Mouse (Mus musculus) neural tube, embryonic 11.5 days (tissue): ENCODE data around the gene Smg9. TPM values are rescaled to one million over a fixed set of nuclear protein-coding genes. Genes with fewer than 3 reads are reported as not detected.

Experiments used
- ATAC-seq: fragments of 200-750 bp; cut with Nextera tagmentation; 2 replicates; pipeline ENCODE4 v1.8.0; 2017; ENCODE audit warnings: moderate number of reproducible peaks, mild to moderate bottlenecking, moderate TSS enrichment, moderate library complexity; ENCODE audit not compliant: insufficient read depth, low FRiP score, low TSS enrichment
- DNase-seq: peaks from one replicate; pipeline ENCODE4 v3.0.0-alpha.2; 2015; ENCODE audit warnings: low spot score
- H3K27ac ChIP-seq: fragments of 300-500 bp; sonication (generic); 2 replicates; pipeline ENCODE4 v1.5.1; 2014; ENCODE audit warnings: low read depth, mild to moderate bottlenecking, low read length
- H3K27me3 ChIP-seq: fragments of 300-500 bp; sonication (generic); 2 replicates; pipeline ENCODE4 v1.6.1; 2014; ENCODE audit warnings: mild to moderate bottlenecking, low read length, mixed read lengths; ENCODE audit not compliant: control insufficient read depth, insufficient read depth
- H3K36me3 ChIP-seq: fragments of 300-500 bp; sonication (generic); 2 replicates; pipeline ENCODE4 v1.6.1; 2014; ENCODE audit warnings: mild to moderate bottlenecking, low read length, moderate library complexity, mixed read lengths; ENCODE audit not compliant: control insufficient read depth, insufficient read depth
- H3K4me1 ChIP-seq: fragments of 300-500 bp; sonication (generic); 2 replicates; pipeline ENCODE4 v1.6.1; 2014; ENCODE audit warnings: low read length, mixed read lengths; ENCODE audit not compliant: control insufficient read depth, insufficient read depth
- H3K4me2 ChIP-seq: fragments of 300-500 bp; sonication (generic); 2 replicates; pipeline ENCODE4 v1.6.1; 2014; ENCODE audit warnings: low read depth, mild to moderate bottlenecking, moderate library complexity
- H3K4me3 ChIP-seq: fragments of 300-500 bp; sonication (generic); 2 replicates; pipeline ENCODE4 v1.5.1; 2014; ENCODE audit warnings: low read depth, low read length
- H3K9ac ChIP-seq: fragments of 300-500 bp; sonication (generic); 2 replicates; pipeline ENCODE4 v1.6.1; 2014; ENCODE audit warnings: mild to moderate bottlenecking, low read length
- H3K9me3 ChIP-seq: fragments of 300-500 bp; sonication (generic); 2 replicates; pipeline ENCODE4 v1.6.1; 2016; ENCODE audit warnings: low read length; ENCODE audit not compliant: control insufficient read depth
- WGBS: fragments of 180-500 bp; shearing (Covaris S2); extraction: QIAGEN DNeasy Blood & Tissue Kit; methylation state at CpG from one replicate; pipeline ENCODE4 v1.1.7; 2014; 5-methylcytosine and 5-hydroxymethylcytosine counted together
- polyA plus RNA-seq: library from polyadenylated mRNA; unstranded; fragments of >200 nt; fragmentation: Nextera tagmentation; extraction: Ambion mirVana; gene quantifications from 2 replicates; pipeline ENCODE4 v1.2.1, GENCODE M21; 2014

The Smg9 gene
- 21.8 and 27.3 TPM in 2 replicates for polyA plus RNA-seq

DNA sequence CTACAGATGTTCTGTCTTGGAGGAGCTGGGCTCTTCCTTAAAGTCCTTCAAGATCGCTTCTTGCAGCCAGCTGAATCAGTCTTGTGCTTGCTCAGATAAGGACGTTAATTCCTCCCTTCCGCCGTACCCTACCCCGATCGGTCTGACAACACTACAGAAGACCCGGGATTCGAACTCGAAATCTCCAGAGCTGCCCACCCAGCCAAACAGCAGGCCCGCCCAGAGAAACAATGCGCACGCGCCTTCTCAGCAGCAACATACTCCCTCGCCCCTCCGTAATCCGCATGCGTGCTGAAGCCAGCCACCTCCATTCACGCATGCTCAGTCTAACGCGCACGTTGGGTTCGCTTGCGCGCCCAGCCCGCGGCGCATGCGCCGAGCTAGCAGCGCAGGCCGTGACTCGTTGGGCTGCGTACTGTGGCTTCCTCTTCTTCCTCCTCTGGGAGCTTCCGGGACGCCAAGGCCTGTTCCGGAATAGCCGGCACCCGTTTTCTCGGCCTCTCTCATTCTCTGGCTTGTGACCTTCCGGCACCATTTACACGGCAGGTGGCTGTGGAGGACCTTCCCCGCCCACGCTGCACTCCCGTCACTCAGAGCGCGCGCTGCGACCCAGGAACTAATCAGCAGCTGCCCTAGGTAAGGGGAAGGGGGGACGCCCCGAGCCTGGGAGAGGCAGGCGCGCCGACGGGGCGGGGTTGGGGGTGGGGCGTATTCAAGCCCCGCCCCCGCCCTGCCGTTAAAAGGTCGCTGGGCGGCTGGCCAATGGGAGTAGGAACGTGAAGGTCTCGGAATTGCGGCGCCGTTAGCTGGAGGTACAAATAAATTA lies at the start of gene Smg9:
Gene Smg9, plus strand, starts transcription at position 364 of the 826 bp plus-strand sequence.
- WGBS = 2% methylated on average over 66 of the region's 66 CpGs

DNA sequence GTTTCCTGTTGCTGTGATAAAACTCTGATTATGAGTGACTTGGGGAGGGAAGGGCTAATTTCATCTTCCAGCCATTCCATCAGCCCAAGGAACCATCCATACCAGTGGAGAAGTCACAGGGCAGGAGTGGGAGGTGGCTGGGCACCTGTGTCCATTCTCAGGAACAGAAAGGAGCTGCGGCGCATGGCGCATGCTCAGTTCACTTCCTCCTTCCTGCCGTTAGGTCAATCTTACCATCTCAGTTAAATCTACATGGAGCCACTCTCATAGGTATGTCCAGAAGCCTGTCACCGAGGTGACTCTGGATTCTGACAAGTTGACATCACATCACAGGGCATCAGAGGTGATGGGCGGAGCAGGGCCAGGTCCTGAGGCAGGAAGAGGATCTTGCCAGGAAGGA lies 43.8 kb upstream of the Smg9 start:
- ATAC-seq (no peak), DNase-seq (no peak)
- H3K27ac ChIP-seq = no peak overlapping the region
- no peaks in the 10 kb centered on the region for H3K4me1 ChIP-seq
- H3K36me3 ChIP-seq = no peaks in the 10 kb centered on the region
- H3K9me3 ChIP-seq = peaks cover 3% of the 10 kb centered on the region; the same call in 1 of the 2 replicates
- no peak overlapping the region for H3K9ac ChIP-seq
- H3K27me3 ChIP-seq = no peaks in the 10 kb centered on the region
- no peak overlapping the region for H3K4me3 ChIP-seq
- H3K4me2 ChIP-seq = no peak overlapping the region
- 85% methylated on average over 6 of the region's 6 CpGs for WGBS

More for the DNA sequence above, at the start of gene Smg9:
- no peaks in the 10 kb centered on the region; the same call in 1 of the 2 replicates for H3K9me3 ChIP-seq
- peak within 1 kb of the TSS; percentile 91 for H3K27ac ChIP-seq
- H3K4me3 ChIP-seq = peak within 1 kb of the TSS; percentile 61
- peaks cover 4% of the 10 kb centered on the region; the same call in 1 of the 2 replicates for H3K36me3 ChIP-seq
- H3K4me1 ChIP-seq = no peaks in the 10 kb centered on the region
- peak within 1 kb of the TSS; percentile 58 for H3K4me2 ChIP-seq
- DNase-seq (peak; percentile 98), ATAC-seq (peak; percentile 92)
- no peaks in the 10 kb centered on the region for H3K27me3 ChIP-seq
- peak within 1 kb of the TSS; percentile 75 for H3K9ac ChIP-seq

DNA sequence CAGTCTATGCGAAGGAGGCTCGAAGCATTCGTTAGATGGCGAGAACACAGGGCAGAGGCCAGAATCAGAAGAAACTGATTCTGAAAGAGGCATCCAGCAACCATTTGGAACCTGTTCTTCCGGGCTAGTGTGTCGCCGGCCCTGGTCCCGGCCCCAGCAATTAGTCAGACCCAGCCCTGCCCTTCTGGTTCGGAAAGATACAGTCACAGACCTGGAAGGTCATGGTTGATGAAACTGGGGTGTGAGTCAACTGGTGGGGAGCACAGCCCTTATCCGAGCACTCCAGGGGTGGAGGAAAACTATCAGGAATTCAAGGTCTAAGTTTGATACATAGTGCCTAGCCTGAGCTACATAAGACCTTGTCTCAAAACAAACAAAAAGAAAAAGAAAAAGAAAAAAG lies 43.3 kb upstream of the Smg9 start:
- no peak overlapping the region for H3K4me3 ChIP-seq
- H3K9me3 ChIP-seq = peaks cover 3% of the 10 kb centered on the region; the same call in 1 of the 2 replicates
- H3K36me3 ChIP-seq = no peaks in the 10 kb centered on the region
- 78% methylated on average over 10 of the region's 10 CpGs for WGBS
- no peak overlapping the region for H3K9ac ChIP-seq
- no peaks in the 10 kb centered on the region for H3K4me1 ChIP-seq
- no peak for DNase-seq
- H3K27me3 ChIP-seq = no peaks in the 10 kb centered on the region
- H3K4me2 ChIP-seq = no peak overlapping the region
- ATAC-seq = no peak
- H3K27ac ChIP-seq = no peak overlapping the region

DNA sequence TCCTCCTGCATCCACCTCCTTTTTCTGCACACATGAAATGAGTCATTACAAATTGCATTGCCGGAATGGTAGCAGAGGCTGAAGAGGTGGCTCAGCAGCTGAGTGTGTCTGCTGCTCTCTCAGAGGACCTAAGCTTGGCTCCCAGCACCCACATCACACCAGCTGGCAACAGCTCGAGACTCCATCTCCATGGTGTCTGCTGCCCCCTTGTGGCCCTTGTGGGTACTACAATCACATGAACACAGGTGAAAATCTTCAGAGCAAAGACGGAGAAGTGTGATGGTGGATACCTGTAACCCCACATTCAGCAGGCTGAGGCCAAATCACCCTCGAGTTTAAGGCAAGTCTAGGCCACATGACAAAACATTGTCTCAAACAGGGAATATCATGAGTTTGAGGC lies 41.5 kb upstream of the Smg9 start:
- no peak for DNase-seq
- no peak overlapping the region for H3K9ac ChIP-seq
- H3K4me1 ChIP-seq = no peaks in the 10 kb centered on the region
- H3K27me3 ChIP-seq = no peaks in the 10 kb centered on the region
- no peak overlapping the region for H3K27ac ChIP-seq
- peaks cover 3% of the 10 kb centered on the region; the same call in 1 of the 2 replicates for H3K9me3 ChIP-seq
- no peak overlapping the region for H3K4me2 ChIP-seq
- 45% methylated on average over 4 of the region's 4 CpGs for WGBS
- no peak for ATAC-seq
- H3K4me3 ChIP-seq = no peak overlapping the region
- no peaks in the 10 kb centered on the region for H3K36me3 ChIP-seq

GRCm38 (mm10) chr7:24359269-24359668 lies 40.1 kb upstream of the Smg9 start:
- no peak overlapping the region for H3K4me3 ChIP-seq
- peaks cover 3% of the 10 kb centered on the region; the same call in 1 of the 2 replicates for H3K9me3 ChIP-seq
- peak; percentile 62 for DNase-seq
- H3K27me3 ChIP-seq = no peaks in the 10 kb centered on the region
- no peak overlapping the region for H3K9ac ChIP-seq
- 35% methylated on average over 9 of the region's 9 CpGs for WGBS
- no peak overlapping the region for H3K27ac ChIP-seq
- no peaks in the 10 kb centered on the region for H3K4me1 ChIP-seq
- no peaks in the 10 kb centered on the region for H3K36me3 ChIP-seq
- H3K4me2 ChIP-seq = no peak overlapping the region
- ATAC-seq = no peak

- Histone ChIP-seq H3K4me1 (no peaks in the 10 kb centered on the region), H3K4me2 (no peak overlapping the region), H3K9ac (no peak overlapping the region), H3K36me3 (no peaks in the 10 kb centered on the region), H3K9me3 (peaks cover 3% of the 10 kb centered on the region; the same call in 1 of the 2 replicates), H3K4me3 (no peak overlapping the region), H3K27ac (no peak overlapping the region), H3K27me3 (no peaks in the 10 kb centered on the region)
- no peak for DNase-seq
- WGBS = 74% methylated on average over 4 of the region's 4 CpGs
- ATAC-seq = no peak
Measured at GRCm38 (mm10) chr7:24361001-24361400, 38.4 kb upstream of the Smg9 start.

- peak; percentile 57 for DNase-seq
- H3K9me3 ChIP-seq = no peaks in the 10 kb centered on the region
- no peak overlapping the region for H3K4me2 ChIP-seq
- H3K4me1 ChIP-seq = no peaks in the 10 kb centered on the region
- no peaks in the 10 kb centered on the region for H3K27me3 ChIP-seq
- no peak overlapping the region for H3K4me3 ChIP-seq
- H3K27ac ChIP-seq = no peak overlapping the region
- H3K36me3 ChIP-seq = no peaks in the 10 kb centered on the region
- 30% methylated on average over 7 of the region's 7 CpGs for WGBS
- no peak overlapping the region for H3K9ac ChIP-seq
- ATAC-seq = no peak
Measured at GRCm38 (mm10) chr7:24363228-24363627, 36.2 kb upstream of the Smg9 start.

DNA sequence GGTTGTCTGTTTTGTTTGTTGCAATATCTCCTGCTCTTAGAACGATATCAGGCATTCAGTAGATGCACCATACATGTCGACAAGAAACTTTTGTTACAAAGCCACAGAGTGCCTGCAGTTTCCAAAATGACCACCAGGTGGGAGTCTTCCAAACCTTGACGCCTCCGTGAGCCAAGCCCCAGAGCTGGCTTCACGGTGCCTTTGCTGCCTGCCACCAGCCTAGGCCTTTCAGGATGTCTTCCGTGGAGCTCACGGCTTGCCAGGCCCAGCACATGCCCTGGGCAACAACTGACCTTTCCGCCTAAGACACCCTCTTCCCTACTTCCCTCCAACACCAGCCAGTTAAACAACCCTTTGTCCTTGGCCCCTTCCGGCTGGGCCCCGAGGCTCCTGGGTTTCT lies 34.6 kb upstream of the Smg9 start:
- Histone ChIP-seq H3K4me1 (no peaks in the 10 kb centered on the region), H3K36me3 (no peaks in the 10 kb centered on the region), H3K9me3 (no peaks in the 10 kb centered on the region), H3K4me2 (no peak overlapping the region), H3K27me3 (no peaks in the 10 kb centered on the region), H3K9ac (no peak overlapping the region), H3K4me3 (no peak overlapping the region), H3K27ac (no peak overlapping the region)
- DNase-seq = peak; percentile 88
- whole genome bisulfite sequencing = 25% methylated on average over 10 of the region's 10 CpGs
- ATAC-seq = peak; percentile 43
